Mouse (Mus musculus) left cerebral cortex, postnatal 10 days (tissue): ENCODE measurements around the gene Ppp1r3g. TPM values are rescaled to one million over a fixed set of nuclear protein-coding genes. Genes with fewer than 3 reads are reported as not detected.

ENCODE experiments used
- DNase-seq, 2 experiments: peaks; one replicate each; pipeline ENCODE4 v3.0.0; 2021 to 2022; ENCODE audit warnings: low spot score in 2 of 2, mixed read lengths in 1 of 2; ENCODE audit errors: extremely low spot score in 1 of 2
- intact Hi-C: fragments of 180-260 bp; cut with DNase I; formaldehyde crosslinking; loops from one replicate; pipeline ENCODE4 v1.15.1; 2025
- total RNA-seq, 2 experiments: library from RNA; stranded (reverse); gene quantifications; 2 replicates each; pipeline ENCODE4 v1.2.3; 2021

Gene Ppp1r3g
- total RNA-seq = 10 to 100 TPM in 1 of 2 experiments, 1 to 10 TPM in 1; 5.9 to 11.7 TPM

DNA sequence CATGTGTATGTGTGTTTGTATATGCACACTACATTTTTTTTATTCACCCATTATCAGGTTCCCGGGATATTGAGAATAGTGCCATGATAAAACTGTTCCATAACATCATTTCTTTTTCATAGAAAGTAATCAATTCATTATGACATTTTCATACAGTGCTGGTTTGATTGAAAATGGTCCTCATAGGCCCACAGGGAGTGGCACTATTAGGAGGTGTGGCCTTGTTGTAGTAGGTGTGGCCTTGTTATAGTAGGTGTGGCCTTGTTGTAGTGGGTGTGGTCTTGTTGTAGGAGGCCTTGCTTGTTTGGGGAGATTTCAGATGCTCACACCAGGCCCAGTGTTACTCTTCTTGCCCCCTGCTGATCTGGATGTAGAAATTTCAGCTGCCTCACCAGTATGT lies at the start of gene Ppp1r3g:
Gene Ppp1r3g, plus strand, starts transcription at position 301 of the 400 bp plus-strand sequence.
- intact Hi-C loops = no loop called here
- no peak for DNase-seq

DNA sequence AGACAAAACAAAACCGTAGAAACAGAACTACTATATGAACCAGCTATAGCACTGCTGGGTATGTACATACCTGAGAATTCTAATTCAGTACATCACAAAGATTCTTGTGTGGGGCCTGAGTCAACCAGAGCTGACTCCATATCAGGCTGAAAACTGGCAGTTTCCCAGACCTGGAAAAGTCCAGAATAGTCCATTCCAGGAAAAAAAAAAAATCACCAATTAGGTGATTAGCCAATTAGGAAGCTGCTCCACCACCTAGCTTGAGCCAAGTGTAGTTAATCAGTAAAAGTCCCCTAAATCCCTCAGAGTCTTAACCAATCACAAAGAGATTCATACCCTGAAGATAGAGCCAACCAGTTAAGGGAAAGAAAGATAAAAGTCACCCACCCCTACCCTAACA lies 47.2 kb upstream of the Ppp1r3g start:
- no peak for DNase-seq
- intact Hi-C loops = no loop called here

DNA sequence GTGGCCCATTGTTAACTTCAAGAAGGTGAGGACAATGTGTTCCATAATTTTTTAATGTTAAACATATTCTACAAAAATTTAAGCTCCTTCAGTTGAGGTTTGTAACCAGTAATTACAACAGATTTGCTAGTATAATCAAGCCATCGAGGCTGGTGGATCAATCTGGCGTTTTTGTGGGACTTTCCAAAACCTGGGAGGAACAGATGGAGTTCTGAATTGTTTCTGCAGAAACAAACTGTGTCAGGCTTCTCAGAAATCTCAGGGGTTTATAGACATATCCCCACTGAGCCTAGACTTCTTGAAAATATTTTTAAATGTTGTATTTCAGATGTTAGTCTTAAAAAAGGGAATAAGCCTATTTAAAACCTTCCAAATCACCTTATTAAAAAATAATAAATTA lies 20.6 kb upstream of the Ppp1r3g start:
- DNase-seq = peak in 1 of 2 experiments; percentile 35

DNA sequence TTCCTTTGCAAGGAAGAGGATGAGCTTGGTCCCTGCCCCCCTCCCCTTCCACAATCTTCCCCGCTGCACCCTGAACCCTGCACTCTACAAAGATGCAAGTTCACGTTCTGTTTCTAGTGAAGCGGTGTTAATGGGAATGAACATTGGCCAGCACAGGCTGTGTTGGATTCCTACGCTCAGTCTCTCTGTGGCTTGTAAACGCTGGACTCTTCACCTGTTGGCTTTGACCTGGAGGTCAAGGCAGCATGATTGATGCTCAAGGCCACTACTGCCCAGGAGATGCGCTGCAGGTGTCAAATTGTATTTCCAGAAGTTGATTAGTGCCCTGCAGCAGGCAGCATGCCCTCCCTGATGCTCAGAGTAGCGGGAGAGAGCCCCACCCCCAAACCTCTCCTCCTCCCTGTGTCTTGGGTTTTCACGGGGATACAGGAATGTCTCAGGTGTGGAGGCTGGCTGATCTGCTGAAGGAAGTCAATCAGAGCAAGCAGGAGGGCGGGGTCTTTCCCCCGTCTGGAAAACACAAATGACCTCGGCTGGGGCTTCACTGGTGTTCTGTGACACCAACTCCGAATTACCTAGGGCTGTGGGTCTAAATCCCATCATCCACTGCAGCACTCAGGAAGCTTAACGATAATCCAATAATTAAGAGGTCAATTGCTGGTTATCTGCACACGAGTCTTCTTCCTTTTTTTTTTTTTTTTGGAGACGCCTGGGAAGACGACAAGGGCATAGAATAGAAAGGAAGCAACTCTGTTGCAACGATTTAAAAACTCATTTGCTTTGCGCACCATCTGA lies 18.6 kb upstream of the Ppp1r3g start:
- intact Hi-C loops = loop anchor here (10.0 kb wide), 1 partner anchor 165 kb away; no protein-coding TSS in a partner anchor
- no peak for DNase-seq

More for the DNA sequence above, 20.6 kb upstream of the Ppp1r3g start:
- intact Hi-C loops = no loop called here

DNA sequence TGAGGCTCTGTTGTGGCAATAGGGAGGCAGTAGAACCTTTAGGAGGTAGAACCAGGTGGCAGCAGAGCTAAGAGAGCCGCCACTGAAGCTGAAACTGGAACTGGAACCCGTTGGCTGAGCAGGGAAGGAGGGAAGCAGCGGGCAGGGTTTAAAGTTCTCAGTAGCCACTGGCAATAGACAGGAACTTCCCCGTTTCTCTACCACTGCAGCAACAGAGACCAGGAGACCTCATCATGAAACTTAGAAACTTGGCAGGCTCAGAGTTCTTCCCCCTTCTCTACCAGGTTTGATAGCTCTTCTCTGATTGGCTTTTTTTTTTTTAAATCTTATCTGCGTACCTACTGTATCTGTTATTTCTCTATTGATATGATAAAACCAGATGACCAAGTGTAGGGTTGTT lies 17.7 kb upstream of the Ppp1r3g start:
- intact Hi-C loops = loop anchor here (10.0 kb wide), 1 partner anchor 166 kb away; no protein-coding TSS in a partner anchor

DNA sequence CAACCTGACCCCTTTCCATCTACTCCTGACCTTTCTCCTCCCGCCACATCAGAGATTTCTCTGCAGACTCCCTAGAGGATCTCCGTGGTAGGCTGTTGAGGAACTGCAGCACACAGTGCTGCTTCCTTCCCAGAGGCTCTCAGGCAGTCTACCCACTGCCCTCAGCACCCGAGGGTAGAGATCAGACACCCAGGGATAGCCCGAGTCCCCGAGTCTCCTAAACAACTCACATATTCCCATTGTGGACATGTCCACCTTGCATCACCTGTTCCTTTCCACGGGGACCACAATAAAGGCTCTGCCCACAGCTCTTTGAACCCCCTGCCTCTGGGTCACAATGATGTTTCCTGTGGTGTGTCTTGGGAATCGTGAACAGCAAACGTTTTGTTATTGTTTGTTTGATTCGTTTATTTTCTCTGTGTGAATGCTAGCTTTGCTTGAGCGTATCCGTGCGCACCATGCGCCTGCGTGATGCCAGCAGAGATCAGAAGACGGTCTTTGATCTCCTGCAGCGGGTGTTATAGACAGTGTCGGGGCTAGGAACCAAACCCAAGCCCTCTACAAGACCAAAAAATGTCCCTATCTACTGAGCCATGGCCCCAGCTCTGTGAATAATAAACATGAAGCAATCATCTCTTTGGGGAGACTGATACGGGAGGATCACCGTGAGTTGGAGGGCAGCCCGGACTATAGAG lies 11.8 kb upstream of the Ppp1r3g start:
- DNase-seq = no peak
- intact Hi-C loops = loop anchor here (2.0 to 10.0 kb wide), 2 partner anchors 172 to 916 kb away; no protein-coding TSS in a partner anchor

More for the DNA sequence above, 17.7 kb upstream of the Ppp1r3g start:
- no peak for DNase-seq

DNA sequence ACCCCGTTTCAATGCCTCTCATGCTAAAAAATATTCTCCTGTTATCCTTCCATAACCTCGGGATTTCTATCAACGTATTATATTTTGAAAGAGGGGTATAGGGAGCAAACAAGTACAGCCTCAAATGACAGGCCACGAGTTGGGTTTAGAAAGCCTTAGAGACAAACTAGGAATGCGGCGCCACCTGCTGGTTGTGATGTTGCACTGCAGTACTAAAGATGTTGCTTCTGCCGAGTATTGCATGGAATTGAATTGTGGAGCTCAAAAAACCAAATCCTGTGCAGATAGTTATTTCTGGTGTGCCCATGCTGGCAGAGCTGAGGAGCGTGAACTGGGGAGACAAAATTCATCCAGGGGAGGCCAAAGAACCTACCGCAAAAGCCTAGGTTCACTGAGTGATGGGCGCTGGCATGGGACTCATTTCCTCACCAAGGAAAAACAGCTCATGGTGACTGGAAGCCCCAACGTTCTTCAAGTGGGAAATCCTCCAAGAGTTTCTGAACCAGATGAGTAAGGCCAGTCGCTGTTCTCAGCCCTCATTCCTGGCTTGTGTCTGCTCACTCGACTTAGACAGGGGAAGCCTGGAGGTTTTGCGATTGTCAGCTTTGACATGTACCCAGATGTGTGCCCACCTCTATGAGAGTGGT lies 11.2 kb upstream of the Ppp1r3g start:
- intact Hi-C loops = loop anchor here (2.0 to 10.0 kb wide), 2 partner anchors 173 to 917 kb away; no protein-coding TSS in a partner anchor
- peak; percentile 75 to 79 for DNase-seq

DNA sequence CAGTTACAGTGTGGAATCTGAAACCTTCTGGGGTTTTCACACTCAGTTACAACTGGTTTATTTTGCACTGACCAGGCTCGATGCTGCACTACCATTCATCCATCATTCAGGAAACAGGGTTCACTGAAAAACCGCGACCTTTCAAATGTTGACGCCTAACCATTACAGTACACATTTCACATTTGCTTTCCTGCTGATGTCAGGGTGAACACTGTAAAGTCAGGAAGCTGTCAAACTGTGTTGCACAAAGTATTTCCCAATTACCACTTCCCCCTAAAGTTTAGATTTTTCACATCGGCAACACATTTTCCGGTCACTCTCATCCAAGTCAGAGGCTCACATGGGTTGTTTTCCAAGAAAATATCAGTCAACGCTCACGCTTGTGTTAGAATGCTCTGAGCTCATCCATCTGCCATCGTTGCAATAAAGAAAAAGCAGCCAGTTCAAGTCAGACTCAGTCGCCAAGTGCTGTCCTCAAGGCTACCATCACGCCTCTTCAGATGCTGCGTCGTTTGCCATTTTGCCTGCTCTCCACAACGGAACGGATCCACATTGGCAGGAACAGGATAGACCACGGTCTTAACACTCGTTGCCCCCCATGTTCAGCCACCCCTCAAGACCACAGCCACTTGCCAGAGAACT lies 8.7 kb upstream of the Ppp1r3g start:
- intact Hi-C loops = loop anchor here (10.0 kb wide), 1 partner anchor 175 kb away; no protein-coding TSS in a partner anchor
- DNase-seq = no peak

DNA sequence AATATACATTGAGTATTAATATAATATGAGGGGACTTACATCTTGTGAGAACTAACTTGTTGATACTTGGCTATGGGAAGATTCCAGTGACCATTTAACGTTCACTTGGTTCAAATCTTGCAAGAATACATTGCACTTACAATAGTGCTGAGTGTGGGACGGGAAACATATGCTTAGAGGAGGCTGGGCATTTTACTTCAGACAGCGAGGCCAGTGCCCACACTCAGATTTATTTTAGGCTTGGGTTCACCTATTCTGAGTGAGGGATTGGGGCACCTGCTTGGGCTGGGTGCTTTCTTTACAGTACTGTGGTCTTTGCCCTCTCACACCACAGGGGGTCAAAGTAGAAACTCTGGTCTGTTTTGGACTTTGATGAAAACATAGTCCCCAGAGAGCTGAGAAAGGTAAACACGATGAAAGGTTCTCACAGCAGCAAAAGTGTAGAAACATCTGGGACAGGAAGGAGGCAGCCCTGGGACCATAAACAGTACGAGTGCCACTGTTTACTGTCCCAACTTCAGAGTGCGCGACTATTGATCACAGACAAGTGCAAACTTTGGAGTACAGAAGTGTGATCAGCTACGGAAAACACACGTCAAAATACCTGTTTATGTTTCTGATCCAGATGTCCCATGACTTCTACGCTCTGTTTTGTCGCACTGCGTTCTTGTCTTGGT lies 890 bp downstream of the Ppp1r3g start:
- intact Hi-C loops = no loop called here
- no peak for DNase-seq

DNA sequence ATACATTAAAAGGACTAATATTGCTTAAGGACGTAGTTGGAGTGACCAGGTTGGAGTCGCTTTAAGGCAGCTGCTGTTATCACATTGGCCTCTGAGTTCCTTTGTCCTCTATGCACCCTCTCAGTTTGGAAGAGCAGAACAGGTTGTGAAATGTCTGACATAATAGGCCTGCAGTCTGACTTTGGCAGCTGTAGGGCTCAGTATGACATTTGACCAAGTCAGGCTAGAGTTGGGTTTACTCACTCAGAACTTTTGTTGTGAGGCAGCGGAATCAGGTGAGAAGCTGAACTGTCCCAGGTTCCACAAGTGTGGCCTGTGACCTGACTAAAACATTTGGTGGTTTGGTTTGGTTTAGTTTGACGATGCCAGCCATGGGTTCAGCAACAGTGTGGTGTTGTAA lies 4.9 kb downstream of the Ppp1r3g start:
- intact Hi-C loops = no loop called here
- DNase-seq = no peak

DNA sequence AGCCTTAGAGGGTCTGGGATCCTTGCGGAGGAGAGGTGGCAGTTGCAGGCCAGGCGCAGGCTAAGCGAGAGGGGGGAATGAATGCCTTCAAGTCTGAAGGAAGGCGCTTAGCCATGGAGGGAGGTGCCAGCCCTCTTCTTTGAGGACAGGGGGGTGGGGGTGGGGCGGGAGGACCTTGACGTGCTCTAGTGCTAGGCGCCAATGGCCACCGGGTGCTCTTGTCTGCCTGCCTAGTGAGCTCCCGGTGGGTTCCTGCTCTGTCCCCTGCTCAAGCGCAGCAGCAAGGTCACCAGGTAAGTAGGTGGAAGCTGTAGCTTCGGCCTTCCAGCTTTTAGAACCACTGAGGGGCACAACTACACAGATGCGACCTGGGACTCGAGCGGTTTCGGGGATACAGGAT lies 9.1 kb downstream of the Ppp1r3g start:
- DNase-seq = no peak
- intact Hi-C loops = no loop called here

DNA sequence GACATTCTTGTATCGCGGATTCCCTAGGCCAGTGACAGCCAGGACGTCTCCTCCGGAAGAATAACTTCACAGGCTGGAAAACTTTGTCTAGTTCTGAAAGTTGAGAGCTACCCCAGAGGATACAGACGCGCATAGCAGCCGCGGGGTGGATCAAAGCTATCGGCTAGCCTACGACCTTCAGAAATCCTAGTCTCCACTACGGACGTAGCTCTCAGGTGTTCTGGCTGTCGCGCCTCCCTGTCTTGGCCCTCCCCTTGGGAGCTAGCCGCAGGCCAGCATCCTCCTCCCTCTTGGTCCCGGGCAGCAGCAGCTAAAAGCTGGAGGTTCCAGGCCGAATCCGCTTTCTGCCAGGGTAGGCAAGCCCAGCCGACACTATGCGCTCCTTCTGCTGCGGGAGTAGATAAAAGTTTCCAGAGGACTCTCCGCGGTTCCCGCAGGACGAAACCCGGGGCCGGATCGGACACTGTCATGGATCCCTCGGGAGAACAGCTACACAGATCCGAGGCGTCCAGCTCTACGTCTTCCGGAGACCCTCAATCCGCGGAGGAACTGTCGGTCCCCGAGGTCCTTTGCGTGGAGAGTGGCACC lies 9.6 kb downstream of the Ppp1r3g start:
- peak in 1 of 2 experiments; percentile 27 for DNase-seq
- intact Hi-C loops = no loop called here

DNA sequence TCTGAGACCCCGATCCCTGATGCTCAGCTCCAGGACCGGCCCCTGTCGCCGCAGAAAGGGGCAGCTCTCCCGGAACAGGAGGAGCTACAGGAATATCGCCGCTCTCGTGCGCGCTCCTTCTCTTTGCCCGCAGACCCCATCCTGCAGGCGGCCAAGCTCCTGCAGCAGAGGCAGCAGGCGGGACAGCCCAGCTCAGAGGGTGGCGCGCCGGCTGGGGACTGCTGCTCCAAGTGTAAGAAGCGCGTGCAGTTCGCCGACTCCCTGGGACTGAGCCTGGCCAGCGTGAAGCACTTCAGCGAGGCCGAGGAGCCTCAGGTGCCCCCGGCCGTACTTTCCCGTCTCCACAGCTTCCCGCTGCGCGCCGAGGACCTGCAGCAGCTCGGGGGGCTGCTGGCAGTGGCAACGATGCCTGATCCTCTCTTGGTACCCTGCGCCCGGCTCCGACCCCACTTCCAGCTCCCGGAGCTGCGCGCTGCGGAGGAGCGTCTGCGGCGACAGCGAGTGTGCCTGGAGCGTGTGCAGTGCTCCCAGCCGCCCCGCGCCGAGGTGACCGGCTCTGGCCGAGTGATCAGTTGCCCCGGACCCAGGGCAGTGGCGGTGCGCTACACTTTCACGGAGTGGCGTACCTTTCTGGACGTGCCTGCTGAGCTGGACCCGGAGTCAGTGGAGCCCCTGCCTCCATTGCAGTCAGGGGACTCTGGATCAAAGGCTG lies 10.2 kb downstream of the Ppp1r3g start:
- intact Hi-C loops = no loop called here
- DNase-seq = peak in 1 of 2 experiments; percentile 38

DNA sequence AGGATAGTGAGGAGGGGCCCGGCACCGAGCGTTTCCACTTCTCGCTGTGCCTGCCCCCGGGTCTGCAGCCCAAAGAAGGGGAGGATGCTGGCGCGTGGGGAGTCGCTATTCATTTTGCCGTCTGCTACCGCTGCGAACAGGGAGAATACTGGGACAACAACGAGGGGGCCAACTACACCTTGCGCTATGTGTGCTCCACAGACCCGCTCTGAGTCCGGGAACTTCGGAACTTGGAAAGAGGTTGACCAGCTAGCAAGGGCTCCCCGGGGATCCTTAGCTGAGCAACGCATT lies 10.7 kb downstream of the Ppp1r3g start:
- DNase-seq = no peak
- intact Hi-C loops = no loop called here

DNA sequence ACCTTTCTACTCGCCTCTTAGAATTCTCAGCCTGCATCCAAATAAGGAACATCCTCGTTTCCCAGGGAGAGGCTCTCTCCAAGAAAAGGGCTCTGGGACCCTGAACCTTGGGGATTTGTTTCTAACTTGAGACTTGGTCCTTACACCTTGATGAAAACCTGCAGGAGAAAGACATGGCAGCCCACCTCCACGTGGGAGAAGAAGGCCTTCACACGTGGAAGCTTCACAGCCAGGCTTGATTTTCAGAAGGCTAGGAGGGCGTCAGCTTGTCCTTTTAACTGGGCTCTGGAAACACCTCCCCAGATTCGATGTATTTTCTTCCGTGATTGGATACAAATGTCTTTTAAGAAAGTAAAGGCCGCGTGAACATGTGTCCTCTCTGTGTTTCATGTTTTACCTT lies 11.2 kb downstream of the Ppp1r3g start:
- intact Hi-C loops = no loop called here
- no peak for DNase-seq

DNA sequence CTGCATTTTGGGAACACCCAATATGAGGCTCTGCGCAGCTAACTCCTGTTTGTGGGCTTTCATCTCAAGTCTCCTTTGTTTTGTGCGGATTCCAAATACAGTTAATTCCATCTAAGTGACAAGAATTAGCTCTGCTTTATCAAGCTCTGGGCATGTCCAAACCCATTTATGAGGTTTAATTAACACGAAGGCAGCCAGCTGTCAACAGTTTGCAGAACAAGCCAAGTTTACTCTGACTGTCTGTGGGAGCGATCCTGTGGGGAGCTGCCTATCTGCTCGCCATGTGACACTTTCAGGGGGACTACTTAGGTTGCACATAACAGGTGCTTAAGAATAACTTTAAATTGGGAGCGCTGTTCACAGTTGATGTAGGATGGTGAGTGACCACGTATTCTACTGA lies 18.3 kb downstream of the Ppp1r3g start:
- intact Hi-C loops = no loop called here
- no peak for DNase-seq

DNA sequence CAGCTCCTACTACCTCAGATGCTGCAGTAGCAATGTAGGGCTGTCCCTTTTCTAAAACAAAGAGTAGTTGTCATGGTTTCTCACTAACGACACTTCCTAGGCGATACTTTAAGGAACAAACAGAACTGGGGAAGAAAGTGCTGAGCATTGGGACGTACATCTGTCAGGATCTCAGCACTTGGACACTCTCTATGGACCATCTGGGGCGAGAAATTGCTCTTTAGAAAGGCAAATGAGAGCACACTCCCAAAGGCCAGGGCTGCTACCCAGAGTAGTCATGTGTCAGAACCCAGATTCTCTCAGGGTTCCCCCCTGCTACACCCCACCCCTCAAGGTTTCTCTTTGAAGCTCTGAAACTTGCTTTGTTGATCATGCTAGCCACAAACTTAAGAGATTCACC lies 21.8 kb downstream of the Ppp1r3g start:
- intact Hi-C loops = no loop called here
- DNase-seq = no peak

DNA sequence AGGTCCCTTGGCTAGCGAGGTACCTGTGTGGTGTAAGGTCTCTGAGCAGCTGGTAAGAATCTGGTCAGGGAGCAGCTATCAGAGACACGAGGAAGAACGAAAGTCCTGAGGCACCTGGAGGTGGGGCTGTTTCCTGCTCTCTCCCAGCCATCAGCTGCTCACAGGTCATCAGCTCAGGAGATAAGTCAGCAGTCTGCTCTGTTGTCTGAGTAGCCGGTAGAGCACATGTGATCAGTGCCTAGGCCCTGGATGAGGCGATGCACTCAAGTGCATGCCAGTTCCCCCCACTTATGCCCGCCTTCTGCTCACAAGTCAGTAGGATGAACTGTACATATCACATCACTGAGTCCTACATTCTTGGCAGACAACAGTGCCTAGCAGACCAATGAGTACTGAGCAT lies 24.3 kb downstream of the Ppp1r3g start:
- intact Hi-C loops = no loop called here
- DNase-seq = no peak
